Mouse (Mus musculus): ENCODE measurements around the gene Tmem131. TPM values are rescaled to one million over a fixed set of nuclear protein-coding genes. Genes with fewer than 3 reads are reported as not detected.

Tmem131 gene
- polyA plus RNA-seq, 1 experiment: 77.7 TPM

GRCm38 (mm10) chr1:36743046-36743445, 200.4 kb downstream of the Tmem131 start:
- Histone ChIP-seq H3K27me3 (ENCODE audit: control insufficient read depth, insufficient read depth, low read length, poor library complexity, severe bottlenecking) (no peaks in the 10 kb centered on the region), H3K9ac (ENCODE audit: low read depth, poor library complexity, severe bottlenecking) (no peak overlapping the region), H3K36me3 (ENCODE audit: control insufficient read depth, insufficient read depth, low read length, poor library complexity, severe bottlenecking) (no peaks in the 10 kb centered on the region), H3K4me1 (ENCODE audit: control insufficient read depth, insufficient read depth, low read length) (peaks cover 1% of the 10 kb centered on the region), H3K27ac (ENCODE audit: insufficient read depth, low read length) (no peak overlapping the region), H3K9me3 (replicated peaks; ENCODE audit: control insufficient read depth, insufficient read depth, low read length, poor library complexity, severe bottlenecking) (no peaks in the 10 kb centered on the region), H3K4me3 (ENCODE audit: low read depth, low read length) (no peak overlapping the region)
- no peak for TF ChIP-seq CTCF (IDR thresholded peaks at IDR 0.05; ENCODE audit: low read depth, low read length)
- TF ChIP-seq POLR2A (IDR thresholded peaks at IDR 0.05; ENCODE audit: insufficient read depth, low read length): no peak
- no peak for TF ChIP-seq EP300 (IDR thresholded peaks at IDR 0.05; ENCODE audit: insufficient read depth, low read depth, low read length)

Other genes with a start within 250 kb of the Tmem131 start
- gene 4933424G06Rik, start 233.5 kb downstream of the Tmem131 start, polyA plus RNA-seq (2011; ENCODE audit: insufficient read depth, insufficient read length, low read depth, missing spikeins): 1.4 TPM in 1 of 2 replicates, not detected in the other
- 83.3 and 85.3 TPM in 2 replicates for gene Actr1b, start 229.2 kb downstream of the Tmem131 start, polyA plus RNA-seq (2011; ENCODE audit: insufficient read depth, insufficient read length, low read depth, missing spikeins)
- 0.68 and 1.5 TPM in 2 replicates for gene Zap70, start 181.9 kb downstream of the Tmem131 start, polyA plus RNA-seq (2011; ENCODE audit: insufficient read depth, insufficient read length, low read depth, missing spikeins)
- 10.8 and 12.6 TPM in 2 replicates for gene Vwa3b, start 82.9 kb upstream of the Tmem131 start, polyA plus RNA-seq (2011; ENCODE audit: insufficient read depth, insufficient read length, low read depth, missing spikeins)